Mouse (Mus musculus) liver, embryonic 14.5 days (tissue): ENCODE results near the gene Zbed5. TPM values are rescaled to one million over a fixed set of nuclear protein-coding genes. Genes with fewer than 3 reads are reported as not detected.

Experiments
- ATAC-seq: fragments of 200-750 bp; cut with Nextera tagmentation; 2 replicates; pipeline ENCODE4 v1.8.0; 2017; ENCODE audit warnings: moderate number of reproducible peaks, mild to moderate bottlenecking, moderate library complexity; ENCODE audit not compliant: insufficient read depth
- DNase-seq, 3 experiments: peaks; one replicate each; pipeline ENCODE4 v3.0.0-alpha.2; 2012 to 2013; ENCODE audit warnings: low read depth in 3 of 3, low spot score in 3 of 3
- H3K27ac ChIP-seq: fragments of 300-500 bp; sonication (generic); 2 replicates; pipeline ENCODE4 v1.5.1; 2014; ENCODE audit warnings: moderate library complexity, mild to moderate bottlenecking, control low read depth, inconsistent platforms
- H3K27me3 ChIP-seq: fragments of 300-500 bp; sonication (generic); 2 replicates; pipeline ENCODE4 v1.6.1; 2014; ENCODE audit warnings: mild to moderate bottlenecking, low read length, moderate library complexity; ENCODE audit not compliant: control insufficient read depth, insufficient read depth
- H3K36me3 ChIP-seq: fragments of 300-500 bp; sonication (generic); replicated peaks from 2 replicates; pipeline ENCODE4 v1.6.1; 2014; ENCODE audit warnings: low read depth; ENCODE audit not compliant: control insufficient read depth, insufficient read depth
- H3K4me1 ChIP-seq, 2 experiments: fragments of 200-500 bp in 1 of 2; fragments of 300-500 bp in 1 of 2; sonication (generic) in 1 of 2; replicated peaks; 2 replicates each; pipeline ENCODE4 v1.6.1; 2012 to 2014; ENCODE audit warnings: antibody characterized with exemption in 1 of 2, inconsistent platforms in 1 of 2, low read length in 1 of 2; ENCODE audit not compliant: control insufficient read depth in 2 of 2, insufficient read depth in 2 of 2
- H3K4me2 ChIP-seq: fragments of 300-500 bp; sonication (generic); 2 replicates; pipeline ENCODE4 v1.6.1; 2014; ENCODE audit warnings: low read depth, mild to moderate bottlenecking, control low read depth, moderate library complexity
- H3K4me3 ChIP-seq, 2 experiments: fragments of 200-500 bp in 1 of 2; fragments of 300-500 bp in 1 of 2; sonication (generic) in 1 of 2; 2 replicates each; pipeline ENCODE4 v1.5.1; 2012 to 2014; ENCODE audit warnings: low read depth in 2 of 2, low read length in 2 of 2, mild to moderate bottlenecking in 2 of 2, control low read depth in 1 of 2, inconsistent platforms in 1 of 2, moderate library complexity in 1 of 2; ENCODE audit not compliant: insufficient read depth in 1 of 2
- H3K9ac ChIP-seq: fragments of 300-500 bp; sonication (generic); replicated peaks from 2 replicates; pipeline ENCODE4 v1.6.1; 2014; ENCODE audit warnings: mild to moderate bottlenecking, control low read depth, moderate library complexity
- H3K9me3 ChIP-seq: fragments of 300-500 bp; sonication (generic); 2 replicates; pipeline ENCODE4 v1.6.1; 2016; ENCODE audit warnings: low read length, mixed read lengths; ENCODE audit not compliant: control insufficient read depth
- CTCF ChIP-seq: IDR thresholded peaks from 2 replicates; pipeline ENCODE4 v1.5.1; 2016; ENCODE audit warnings: antibody characterized with exemption, low read depth, control low read depth
- EP300 ChIP-seq: IDR thresholded peaks from 2 replicates; pipeline ENCODE4 v1.6.1; 2016; ENCODE audit warnings: antibody characterized with exemption, low read depth
- WGBS: fragments of 180-500 bp; shearing (Covaris S2); extraction: QIAGEN DNeasy Blood & Tissue Kit; methylation state at CpG from one replicate; pipeline ENCODE4 v1.1.7; 2014; ENCODE audit not compliant: insufficient replicate concordance; 5-methylcytosine and 5-hydroxymethylcytosine counted together
- polyA plus RNA-seq, 2 experiments: library from polyadenylated mRNA; depleted of rRNA in 1 of 2; stranded (reverse) in 1 of 2; unstranded in 1 of 2; fragments of >200 nt; fragmentation: Nextera tagmentation in 1 of 2; extraction: Ambion mirVana in 1 of 2; gene quantifications; 2 replicates each; pipeline versions ENCODE4 v1.2.1 to v1.2.3; 2012 to 2014

Gene Zbed5
- polyA plus RNA-seq, 2 experiments = 0.67 to 0.70 TPM

- Histone ChIP-seq H3K9ac (no peak overlapping the region), H3K4me2 (no peak overlapping the region), H3K27me3 (no peaks in the 10 kb centered on the region), H3K27ac (no peak overlapping the region), H3K4me1 (no peaks in the 10 kb centered on the region), H3K4me3 (no peak overlapping the region), H3K9me3 (no peaks in the 10 kb centered on the region), H3K36me3 (no peaks in the 10 kb centered on the region; the same call in 1 of the 2 replicates)
- WGBS = 86% methylated on average over 6 of the region's 6 CpGs
- no peak for DNase-seq
- TF ChIP-seq CTCF (no peak), EP300 (no peak)
- ATAC-seq = no peak
Observed at GRCm38 (mm10) chr5:129862325-129862724, 33.2 kb upstream of the Zbed5 start.

- Histone ChIP-seq H3K4me2 (peak overlapping the region; percentile 11), H3K27me3 (no peaks in the 10 kb centered on the region), H3K9me3 (no peaks in the 10 kb centered on the region), H3K27ac (no peak overlapping the region), H3K36me3 (no peaks in the 10 kb centered on the region), H3K4me1 (no peaks in the 10 kb centered on the region), H3K9ac (no peak overlapping the region), H3K4me3 (no peak overlapping the region)
- ATAC-seq = no peak; the same call in 1 of the 2 replicates
- peak in 1 of 3 experiments; percentile 20 for DNase-seq
- TF ChIP-seq EP300 = no peak
- TF ChIP-seq CTCF = peak; percentile 82
- 12% methylated on average over 18 of the region's 18 CpGs for WGBS
Observed at GRCm38 (mm10) chr5:129864467-129864866, 31.1 kb upstream of the Zbed5 start.

- no peaks in the 10 kb centered on the region for H3K9me3 ChIP-seq
- no peak overlapping the region for H3K9ac ChIP-seq
- no peaks in the 10 kb centered on the region for H3K36me3 ChIP-seq
- no peak overlapping the region for H3K4me2 ChIP-seq
- H3K27ac ChIP-seq = no peak overlapping the region
- no peak overlapping the region for H3K4me3 ChIP-seq
- TF ChIP-seq EP300 = no peak
- no peak for TF ChIP-seq CTCF
- H3K27me3 ChIP-seq = no peaks in the 10 kb centered on the region
- H3K4me1 ChIP-seq = no peaks in the 10 kb centered on the region
- ATAC-seq (no peak), DNase-seq (no peak)
- 72% methylated on average over 12 of the region's 12 CpGs for WGBS
Observed at GRCm38 (mm10) chr5:129865841-129866240, 29.7 kb upstream of the Zbed5 start.

GRCm38 (mm10) chr5:129869238-129869995 is 26.1 kb upstream of the Zbed5 start:
- H3K36me3 ChIP-seq = no peaks in the 10 kb centered on the region
- no peaks in the 10 kb centered on the region for H3K9me3 ChIP-seq
- 80% methylated on average over 19 of the region's 19 CpGs for WGBS
- H3K9ac ChIP-seq = no peak overlapping the region
- H3K27ac ChIP-seq = no peak overlapping the region
- H3K4me1 ChIP-seq = no peaks in the 10 kb centered on the region
- TF ChIP-seq EP300 (no peak), CTCF (no peak)
- H3K4me3 ChIP-seq = no peak overlapping the region
- no peaks in the 10 kb centered on the region for H3K27me3 ChIP-seq
- ATAC-seq (no peak), DNase-seq (no peak)
- H3K4me2 ChIP-seq = no peak overlapping the region

- no peak for TF ChIP-seq EP300
- TF ChIP-seq CTCF = no peak
- Histone ChIP-seq H3K4me2 (no peak overlapping the region), H3K36me3 (no peaks in the 10 kb centered on the region), H3K27ac (no peak overlapping the region), H3K4me3 (no peak overlapping the region), H3K4me1 (no peaks in the 10 kb centered on the region), H3K27me3 (no peaks in the 10 kb centered on the region), H3K9ac (no peak overlapping the region), H3K9me3 (no peaks in the 10 kb centered on the region)
- ATAC-seq (no peak), DNase-seq (no peak)
- WGBS = 66% methylated on average over 2 of the region's 2 CpGs
Observed at GRCm38 (mm10) chr5:129871238-129871637, 24.3 kb upstream of the Zbed5 start.
